Mouse (Mus musculus): ENCODE results near the gene Nr0b2. TPM values are rescaled to one million over a fixed set of nuclear protein-coding genes. Genes with fewer than 3 reads are reported as not detected.

Gene Nr0b2
- total RNA-seq, 2 experiments from 2014 or later: not detected

DNA sequence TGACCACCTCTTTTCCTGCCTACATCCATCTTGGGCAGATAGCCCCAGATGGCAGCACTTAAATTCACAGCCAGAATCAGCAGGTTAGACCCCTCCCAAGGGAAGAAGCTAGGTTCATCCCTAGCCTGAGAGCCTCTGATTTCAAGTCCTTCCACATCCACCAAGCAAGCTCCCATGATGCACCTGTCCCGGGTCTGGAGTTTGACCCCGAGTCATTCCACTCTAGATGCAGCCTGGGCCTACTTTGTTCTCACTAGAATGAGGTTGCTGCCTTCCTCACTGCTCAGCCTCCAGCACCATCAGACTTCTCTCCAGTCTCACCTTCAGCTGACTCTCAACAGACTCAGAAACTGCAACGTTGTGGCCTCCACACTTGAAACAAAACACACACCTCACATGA is 17.1 kb upstream of the Nr0b2 start:
- Histone ChIP-seq H3K27ac (no peak overlapping the region), H3K4me3 (no peak overlapping the region)
- no peak for DNase-seq (ENCODE audit: low spot score in 2 of 2)
- TF ChIP-seq CTCF (conservative IDR thresholded peaks at IDR 0.05): no peak

- no peak for TF ChIP-seq CTCF (conservative IDR thresholded peaks at IDR 0.05)
- Histone ChIP-seq H3K27ac (no peak overlapping the region), H3K4me3 (no peak overlapping the region)
- no peak for DNase-seq (ENCODE audit: low spot score in 2 of 2)
These were observed 16.5 kb upstream of the Nr0b2 start for GRCm38 (mm10) chr4:133536652-133537051.

DNA sequence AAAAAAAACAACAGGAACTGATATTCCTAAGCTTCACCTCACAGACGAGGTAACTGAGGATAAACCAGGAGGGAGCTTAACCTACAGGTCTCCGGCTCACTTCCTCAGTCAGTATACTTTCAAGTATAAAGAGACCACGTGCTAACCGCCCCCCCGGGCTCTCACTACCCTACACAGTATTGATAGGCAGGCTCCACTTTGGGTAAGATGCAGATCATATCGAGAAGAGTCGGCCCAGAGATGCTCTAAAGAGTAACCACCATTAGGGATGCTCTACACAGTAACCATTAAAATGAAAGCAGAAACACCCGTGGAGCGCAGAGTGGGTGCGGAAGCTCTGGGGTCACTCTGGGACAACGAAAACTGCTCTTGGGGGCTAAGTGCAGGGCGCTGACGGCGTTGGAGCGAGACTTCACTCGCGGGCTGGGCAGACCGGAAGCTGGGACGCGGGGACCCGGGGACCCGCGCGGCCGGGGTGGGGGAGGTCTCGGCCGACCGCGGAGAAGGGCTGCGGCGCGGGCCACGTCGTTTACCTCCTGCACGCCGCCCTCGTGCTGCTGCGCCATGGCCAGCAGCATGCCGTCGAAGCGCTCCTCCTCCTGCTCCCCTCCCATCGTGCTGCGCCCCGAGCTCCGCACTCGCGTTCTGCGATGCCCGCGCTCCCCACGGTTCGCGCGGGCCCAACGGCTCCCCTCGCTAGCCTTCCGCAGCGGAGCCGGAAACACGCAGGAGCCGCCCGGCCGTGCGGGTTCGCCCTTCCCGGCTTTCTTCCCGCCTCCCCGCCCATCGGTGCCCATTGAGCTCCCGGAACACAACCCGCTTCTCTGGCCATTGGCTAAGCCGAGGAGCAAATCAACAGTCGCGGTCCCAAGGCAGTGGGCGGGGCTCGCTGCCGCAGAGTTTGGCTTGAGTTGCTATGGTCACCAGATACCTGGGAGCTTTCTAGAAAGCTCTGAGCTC is 7.6 kb upstream of the Nr0b2 start, which contains the start of gene Nudc:
Nudc (minus strand) TSS at position 725 of the 960 bp plus-strand sequence.
- peak within 1 kb of the TSS; percentile 92 for H3K27ac ChIP-seq
- DNase-seq (ENCODE audit: low spot score in 2 of 2): peak; percentile 95 to 97
- no peak for TF ChIP-seq CTCF (conservative IDR thresholded peaks at IDR 0.05)
- H3K4me3 ChIP-seq: peak within 1 kb of the TSS; percentile 97

DNA sequence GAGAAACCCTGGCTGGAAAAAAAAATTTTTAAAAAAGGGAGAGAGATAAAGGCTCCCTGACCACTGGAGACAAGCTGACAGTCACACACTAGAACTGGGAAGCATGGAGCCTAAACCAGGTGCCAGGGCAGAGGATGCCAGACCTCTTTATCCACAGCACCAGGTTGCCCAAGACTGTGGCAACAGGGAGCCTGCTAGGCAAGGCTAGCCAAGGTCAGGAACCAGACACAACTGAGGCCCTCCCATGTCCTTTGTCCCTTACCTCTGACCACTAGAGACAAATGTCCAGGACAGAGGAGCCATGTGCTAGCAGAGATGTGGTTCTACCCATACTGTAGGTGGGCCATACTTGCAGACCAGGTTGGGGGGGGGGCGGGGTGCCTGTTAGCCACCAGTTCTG is 1.1 kb upstream of the Nr0b2 start:
- Histone ChIP-seq H3K4me3 (no peak overlapping the region), H3K27ac (no peak overlapping the region)
- DNase-seq (ENCODE audit: low spot score in 2 of 2): no peak
- no peak for TF ChIP-seq CTCF (conservative IDR thresholded peaks at IDR 0.05)

- H3K4me3 ChIP-seq: no peak overlapping the region
- no peak overlapping the region for H3K27ac ChIP-seq
- no peak for DNase-seq (ENCODE audit: low spot score in 2 of 2)
- TF ChIP-seq CTCF (conservative IDR thresholded peaks at IDR 0.05): no peak
These were observed 513 bp downstream of the Nr0b2 start for GRCm38 (mm10) chr4:133553448-133554330.

GRCm38 (mm10) chr4:133557041-133557717 is 4.0 kb downstream of the Nr0b2 start:
- Histone ChIP-seq H3K27ac (no peak overlapping the region), H3K4me3 (no peak overlapping the region)
- no peak for TF ChIP-seq CTCF (conservative IDR thresholded peaks at IDR 0.05)
- no peak for DNase-seq (ENCODE audit: low spot score in 2 of 2)

DNA sequence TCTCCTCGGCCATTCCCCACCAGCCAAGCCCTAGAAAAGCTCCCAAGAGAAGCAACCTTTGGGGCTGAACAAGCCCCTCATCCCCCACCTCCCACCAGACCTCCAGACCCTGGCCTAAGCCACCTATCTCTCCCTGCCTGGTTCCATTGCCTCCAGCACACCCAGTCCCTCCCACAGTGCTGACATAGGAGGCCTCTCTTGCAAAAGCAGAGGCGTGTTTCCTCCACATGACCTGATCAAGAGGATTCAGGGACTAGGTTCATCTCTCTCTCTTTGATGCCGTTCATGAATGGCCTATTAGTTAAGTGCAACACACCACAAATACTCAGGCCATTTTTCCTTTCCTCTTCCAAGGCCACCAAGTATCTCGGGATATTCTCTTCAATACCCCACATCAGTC is 6.7 kb downstream of the Nr0b2 start:
- no peak for DNase-seq (ENCODE audit: low spot score in 2 of 2)
- H3K4me3 ChIP-seq: no peak overlapping the region
- no peak overlapping the region for H3K27ac ChIP-seq
- no peak for TF ChIP-seq CTCF (conservative IDR thresholded peaks at IDR 0.05)

DNA sequence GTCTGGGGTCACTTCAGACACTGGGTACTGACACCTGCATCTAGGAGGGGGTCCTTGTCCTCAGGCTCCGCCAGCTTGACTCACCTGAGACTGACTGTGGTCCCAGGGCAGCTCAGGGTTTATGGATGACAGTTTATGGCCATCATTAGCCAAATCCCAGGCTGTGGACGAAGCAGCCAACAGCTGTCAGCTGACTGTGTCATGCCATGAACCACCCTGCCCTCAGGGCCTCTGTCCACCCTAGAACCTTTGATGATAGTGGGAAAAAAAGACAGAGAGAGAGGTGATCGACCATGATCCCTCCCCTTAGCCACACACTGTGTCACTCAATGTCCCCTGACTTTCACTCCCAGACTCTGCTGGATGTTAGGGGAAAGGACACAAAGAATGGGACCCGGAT is 8.4 kb downstream of the Nr0b2 start:
- TF ChIP-seq CTCF (conservative IDR thresholded peaks at IDR 0.05): no peak
- no peak overlapping the region for H3K27ac ChIP-seq
- DNase-seq (ENCODE audit: low spot score in 2 of 2): no peak
- H3K4me3 ChIP-seq: no peak overlapping the region

DNA sequence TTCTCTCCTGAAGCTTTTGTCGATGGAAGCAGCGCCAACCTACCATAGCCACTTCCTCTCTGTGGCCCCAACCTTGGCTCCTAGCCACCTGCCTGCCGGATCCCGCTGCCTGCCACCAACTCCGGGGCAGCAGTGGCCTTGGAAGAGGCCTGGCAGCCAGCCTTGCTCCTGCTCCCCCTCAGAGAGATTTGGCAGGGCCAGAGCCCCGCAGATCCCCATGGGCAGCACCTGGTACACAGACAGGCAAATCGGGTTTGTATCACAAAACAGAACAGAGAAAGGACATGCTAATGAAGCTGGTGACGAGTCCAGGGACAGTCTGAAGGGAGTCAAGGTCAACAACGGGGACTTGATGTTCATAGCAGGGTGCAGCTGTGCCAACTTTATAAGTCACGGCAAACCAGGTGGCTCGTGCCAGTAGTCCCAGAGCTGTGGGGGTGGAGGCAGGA is 10.0 kb downstream of the Nr0b2 start:
- Histone ChIP-seq H3K4me3 (no peak overlapping the region), H3K27ac (no peak overlapping the region)
- DNase-seq (ENCODE audit: low spot score in 2 of 2): no peak
- no peak for TF ChIP-seq CTCF (conservative IDR thresholded peaks at IDR 0.05)

GRCm38 (mm10) chr4:133567251-133567650 is 14.1 kb downstream of the Nr0b2 start:
- no peak for TF ChIP-seq CTCF (conservative IDR thresholded peaks at IDR 0.05)
- Histone ChIP-seq H3K4me3 (no peak overlapping the region), H3K27ac (no peak overlapping the region)
- DNase-seq (ENCODE audit: low spot score in 2 of 2): no peak

GRCm38 (mm10) chr4:133569291-133570065 is 16.3 kb downstream of the Nr0b2 start:
- Histone ChIP-seq H3K27ac (no peak overlapping the region), H3K4me3 (no peak overlapping the region)
- DNase-seq (ENCODE audit: low spot score in 2 of 2): no peak
- TF ChIP-seq CTCF (conservative IDR thresholded peaks at IDR 0.05): no peak

GRCm38 (mm10) chr4:133570066-133570466 is 16.9 kb downstream of the Nr0b2 start:
- Histone ChIP-seq H3K4me3 (no peak overlapping the region), H3K27ac (no peak overlapping the region)
- TF ChIP-seq CTCF (conservative IDR thresholded peaks at IDR 0.05): no peak
- DNase-seq (ENCODE audit: low spot score in 2 of 2): no peak

Data from layer of hippocampus, adult 2 months (tissue).